Mouse (Mus musculus) MEL (cell line): ENCODE data around the gene Cntnap1. TPM values are rescaled to one million over a fixed set of nuclear protein-coding genes. Genes with fewer than 3 reads are reported as not detected.

Experiments used
- DNase-seq: peaks from one replicate; pipeline ENCODE4 v3.0.0; 2011; ENCODE audit warnings: low read depth, low spot score
- H3K27ac ChIP-seq: 2 replicates; pipeline ENCODE4 v1.5.1; 2012; ENCODE audit warnings: low read depth, mild to moderate bottlenecking, control low read depth, low read length, moderate library complexity; ENCODE audit not compliant: control insufficient read depth
- H3K27me3 ChIP-seq, 2 experiments: fragments of 150-350 bp in 1 of 2; sonication (generic) in 1 of 2; 2 replicates each; pipeline ENCODE4 v1.6.1; 2012; ENCODE audit warnings: low read length in 2 of 2, mild to moderate bottlenecking in 2 of 2, improper control_type of control experiment in 1 of 2, moderate library complexity in 1 of 2; ENCODE audit not compliant: insufficient read depth in 2 of 2, control insufficient read depth in 1 of 2
- H3K36me3 ChIP-seq, 2 experiments: 2 replicates each; pipeline ENCODE4 v1.6.1; 2012 to 2014; ENCODE audit warnings: low read length in 2 of 2, improper control_type of control experiment in 1 of 2, inconsistent platforms in 1 of 2, mild to moderate bottlenecking in 1 of 2; ENCODE audit not compliant: insufficient read depth in 2 of 2, control insufficient read depth in 1 of 2
- H3K4me1 ChIP-seq, 2 experiments: fragments of 150-350 bp in 1 of 2; sonication (generic) in 1 of 2; 2 replicates each; pipeline ENCODE4 v1.6.1; 2012; ENCODE audit warnings: low read length in 2 of 2, improper control_type of control experiment in 1 of 2, mild to moderate bottlenecking in 1 of 2; ENCODE audit not compliant: insufficient read depth in 2 of 2, control insufficient read depth in 1 of 2
- H3K4me3 ChIP-seq, 2 experiments: fragments of 150-350 bp in 1 of 2; sonication (generic) in 1 of 2; 2 replicates each; pipeline ENCODE4 v1.5.1; 2012; ENCODE audit warnings: low read depth in 2 of 2, low read length in 2 of 2, mild to moderate bottlenecking in 2 of 2, moderate library complexity in 2 of 2, control low read depth in 1 of 2, improper control_type of control experiment in 1 of 2; ENCODE audit not compliant: control insufficient read depth in 1 of 2, insufficient read depth in 1 of 2
- H3K79me2 ChIP-seq: 2 replicates; pipeline ENCODE4 v1.6.1; 2012; ENCODE audit warnings: mild to moderate bottlenecking, low read length, moderate library complexity; ENCODE audit not compliant: control insufficient read depth, poor library complexity, insufficient read depth
- H3K9ac ChIP-seq: 2 replicates; pipeline ENCODE4 v1.6.1; 2012; ENCODE audit warnings: low read depth, mild to moderate bottlenecking, control low read depth, low read length, moderate library complexity; ENCODE audit not compliant: control insufficient read depth, poor library complexity, severe bottlenecking
- H3K9me3 ChIP-seq: fragments of 150-350 bp; sonication (generic); replicated peaks from 2 replicates; pipeline ENCODE4 v1.6.1; 2012; ENCODE audit warnings: mild to moderate bottlenecking, low read length, improper control_type of control experiment, moderate library complexity; ENCODE audit not compliant: insufficient read depth
- BHLHE40 ChIP-seq: IDR thresholded peaks from 2 replicates; pipeline ENCODE4 v1.6.1; 2012; ENCODE audit warnings: low read depth, mild to moderate bottlenecking, inconsistent platforms, low read length, improper control_type of control experiment, borderline replicate concordance
- CHD1 ChIP-seq: IDR thresholded peaks from 2 replicates; pipeline ENCODE4 v1.6.1; 2012; ENCODE audit warnings: low read depth, mild to moderate bottlenecking, inconsistent platforms, low read length, improper control_type of control experiment
- CTCF ChIP-seq, 3 experiments: IDR thresholded peaks in 2 of 3; conservative IDR thresholded peaks in 1 of 3; 2 replicates each; pipeline ENCODE4 v1.5.1; 2011 to 2012; ENCODE audit warnings: low read length in 3 of 3, low read depth in 2 of 3, mild to moderate bottlenecking in 2 of 3, improper control_type of control experiment in 1 of 3, inconsistent platforms in 1 of 3, mixed read lengths in 1 of 3, moderate library complexity in 1 of 3; ENCODE audit not compliant: control insufficient read depth in 1 of 3, insufficient read depth in 1 of 3, poor library complexity in 1 of 3, severe bottlenecking in 1 of 3
- E2F4 ChIP-seq: IDR thresholded peaks from 2 replicates; pipeline ENCODE4 v1.6.1; 2011; ENCODE audit warnings: low read depth, low read length, improper control_type of control experiment, borderline replicate concordance
- ELF1 ChIP-seq: IDR thresholded peaks from 2 replicates; pipeline ENCODE4 v1.6.1; 2014; ENCODE audit warnings: low read depth, mild to moderate bottlenecking, inconsistent platforms, low read length, improper control_type of control experiment, moderate library complexity
- EP300 ChIP-seq, 2 experiments: IDR thresholded peaks; 2 replicates each; pipeline ENCODE4 v1.6.1; 2011; ENCODE audit warnings: improper control_type of control experiment in 2 of 2, low read length in 2 of 2, low read depth in 1 of 2, mild to moderate bottlenecking in 1 of 2
- ETS1 ChIP-seq: IDR thresholded peaks from 2 replicates; pipeline ENCODE4 v1.6.1; 2012; ENCODE audit warnings: low read depth, mild to moderate bottlenecking, inconsistent platforms, low read length, improper control_type of control experiment, moderate library complexity
- HCFC1 ChIP-seq: IDR thresholded peaks from 2 replicates; pipeline ENCODE4 v1.6.1; 2012; ENCODE audit warnings: low read depth, mild to moderate bottlenecking, inconsistent platforms, low read length, improper control_type of control experiment, moderate library complexity
- MAZ ChIP-seq: IDR thresholded peaks from 2 replicates; pipeline ENCODE4 v1.6.1; 2012; ENCODE audit warnings: low read depth, mild to moderate bottlenecking, inconsistent platforms, low read length, improper control_type of control experiment
- MYC ChIP-seq: IDR thresholded peaks from 2 replicates; pipeline ENCODE4 v1.6.1; 2011; ENCODE audit warnings: low read depth, mild to moderate bottlenecking, low read length, improper control_type of control experiment, moderate library complexity
- NELFE ChIP-seq: IDR thresholded peaks from 2 replicates; pipeline ENCODE4 v1.6.1; 2011; ENCODE audit warnings: low read depth, low read length, improper control_type of control experiment
- NRF1 ChIP-seq: IDR thresholded peaks from 2 replicates; pipeline ENCODE4 v1.6.1; 2014; ENCODE audit warnings: low read depth, mild to moderate bottlenecking, inconsistent platforms, low read length, improper control_type of control experiment, moderate library complexity; ENCODE audit not compliant: poor library complexity, insufficient read depth, severe bottlenecking
- POLR2A ChIP-seq, 2 experiments: IDR thresholded peaks; 2 replicates each; pipeline ENCODE4 v1.6.1; 2011 to 2012; ENCODE audit warnings: low read length in 2 of 2, mild to moderate bottlenecking in 2 of 2, control low read depth in 1 of 2, improper control_type of control experiment in 1 of 2, low read depth in 1 of 2, moderate library complexity in 1 of 2; ENCODE audit not compliant: control insufficient read depth in 1 of 2, insufficient read depth in 1 of 2, poor library complexity in 1 of 2
- POLR2AphosphoS5 ChIP-seq: IDR thresholded peaks from 2 replicates; pipeline ENCODE4 v1.6.1; 2012; ENCODE audit warnings: low read depth, borderline replicate concordance, mild to moderate bottlenecking, inconsistent platforms, low read length, moderate library complexity, mixed read lengths
- RAD21 ChIP-seq: IDR thresholded peaks from 2 replicates; pipeline ENCODE4 v1.6.1; 2011; ENCODE audit warnings: mild to moderate bottlenecking, low read depth, low read length, improper control_type of control experiment
- RCOR1 ChIP-seq: IDR thresholded peaks from 2 replicates; pipeline ENCODE4 v1.6.1; 2012; ENCODE audit warnings: low read depth, mild to moderate bottlenecking, inconsistent platforms, low read length, improper control_type of control experiment
- SIN3A ChIP-seq: IDR thresholded peaks from 2 replicates; pipeline ENCODE4 v1.6.1; 2012; ENCODE audit warnings: low read length, improper control_type of control experiment, inconsistent platforms
- SMC3 ChIP-seq: IDR thresholded peaks from 2 replicates; pipeline ENCODE4 v1.6.1; 2011; ENCODE audit warnings: low read depth, low read length, improper control_type of control experiment
- TAL1 ChIP-seq: IDR thresholded peaks from 2 replicates; pipeline ENCODE4 v1.6.1; 2012; ENCODE audit warnings: mild to moderate bottlenecking, inconsistent platforms, low read length, moderate library complexity, mixed read lengths
- TCF12 ChIP-seq: IDR thresholded peaks from 2 replicates; pipeline ENCODE4 v1.6.1; 2014; ENCODE audit warnings: low read depth, mild to moderate bottlenecking, inconsistent platforms, low read length, improper control_type of control experiment, moderate library complexity
- ZKSCAN1 ChIP-seq: IDR thresholded peaks from 2 replicates; pipeline ENCODE4 v1.6.1; 2012; ENCODE audit warnings: low read depth, mild to moderate bottlenecking, inconsistent platforms, low read length, improper control_type of control experiment, moderate library complexity
- ZMIZ1 ChIP-seq: IDR thresholded peaks from 2 replicates; pipeline ENCODE4 v1.6.1; 2012; ENCODE audit warnings: low read depth, mild to moderate bottlenecking, inconsistent platforms, low read length, improper control_type of control experiment, moderate library complexity
- ZNF384 ChIP-seq: IDR thresholded peaks from 2 replicates; pipeline ENCODE4 v1.6.1; 2012; ENCODE audit warnings: low read depth, mild to moderate bottlenecking, inconsistent platforms, low read length, improper control_type of control experiment
- polyA plus RNA-seq, 2 experiments: library from polyadenylated mRNA; stranded (reverse) in 1 of 2; unstranded in 1 of 2; fragments of >175 nt in 1 of 2; fragments of >200 nt in 1 of 2; gene quantifications; 2 replicates each; pipeline versions ENCODE4 v1.2.1 to v1.2.4; 2012; ENCODE audit warnings: low replicate concordance in 2 of 2, low read depth in 1 of 2; ENCODE audit not compliant: insufficient read length in 2 of 2, insufficient read depth in 1 of 2, missing spikeins in 1 of 2
- total RNA-seq: library from RNA; depleted of rRNA; stranded (reverse); fragments of 300-350 nt; gene quantifications from 2 replicates; pipeline ENCODE4 v1.2.3, GENCODE M21; 2012

Cntnap1 gene
- total and polyA plus RNA-seq, 3 experiments: 0.01 TPM; not detected in 2

GRCm38 (mm10) chr11:101185441-101185840 is 15.1 kb downstream of the Cntnap1 start:
- H3K36me3 ChIP-seq: peaks cover 0 to 13% of the 10 kb centered on the region in 2 experiments; a peak in 2 of 4 replicates
- peaks cover 5 to 13% of the 10 kb centered on the region in 2 experiments for H3K4me1 ChIP-seq

GRCm38 (mm10) chr11:101186526-101187247 is 16.4 kb downstream of the Cntnap1 start:
- no peak for DNase-seq
- H3K9ac ChIP-seq: no peak overlapping the region
- no peak overlapping the region for H3K4me3 ChIP-seq
- TF ChIP-seq HCFC1 (no peak), SIN3A (no peak), TCF12 (no peak), ZKSCAN1 (no peak), NELFE (no peak), ZNF384 (no peak), BHLHE40 (no peak), TAL1 (no peak)
- no peaks in the 10 kb centered on the region for H3K27me3 ChIP-seq
- peaks cover 10 to 26% of the 10 kb centered on the region in 2 experiments for H3K4me1 ChIP-seq
- peaks cover 0 to 23% of the 10 kb centered on the region in 2 experiments; a peak in 2 of 4 replicates for H3K36me3 ChIP-seq
- no peak overlapping the region for H3K27ac ChIP-seq
- H3K9me3 ChIP-seq: no peaks in the 10 kb centered on the region
- H3K79me2 ChIP-seq: no peaks in the 10 kb centered on the region

More at GRCm38 (mm10) chr11:101185441-101185840, 15.1 kb downstream of the Cntnap1 start:
- no peaks in the 10 kb centered on the region for H3K9me3 ChIP-seq
- H3K4me3 ChIP-seq: no peak overlapping the region
- no peak for TF ChIP-seq RAD21
- TF ChIP-seq NRF1: no peak
- TF ChIP-seq TCF12: no peak
- TF ChIP-seq BHLHE40: no peak
- no peak for TF ChIP-seq ELF1
- TF ChIP-seq MYC: no peak
- no peak for TF ChIP-seq ZKSCAN1
- TF ChIP-seq CTCF (IDR thresholded peaks at IDR 0.05 in 2 of 3, conservative IDR thresholded peaks at IDR 0.05 in 1 of 3; ENCODE audit: control insufficient read depth in 1 of 3, insufficient read depth in 1 of 3, low read depth in 2 of 3, low read length in 3 of 3, poor library complexity in 1 of 3, severe bottlenecking in 1 of 3): no peak
- no peak for TF ChIP-seq SIN3A
- TF ChIP-seq, all 39 proteins: peak for 0
- no peak overlapping the region for H3K27ac ChIP-seq
- no peak for DNase-seq
- no peak overlapping the region for H3K9ac ChIP-seq
- no peaks in the 10 kb centered on the region for H3K79me2 ChIP-seq
- no peaks in the 10 kb centered on the region for H3K27me3 ChIP-seq

GRCm38 (mm10) chr11:101187541-101187940 is 17.2 kb downstream of the Cntnap1 start:
- Histone ChIP-seq H3K9me3 (no peaks in the 10 kb centered on the region), H3K79me2 (no peaks in the 10 kb centered on the region), H3K27me3 (no peaks in the 10 kb centered on the region), H3K4me1 (peaks cover 10 to 26% of the 10 kb centered on the region in 2 experiments), H3K27ac (no peak overlapping the region), H3K4me3 (no peak overlapping the region), H3K36me3 (peaks cover 0 to 23% of the 10 kb centered on the region in 2 experiments; a peak in 2 of 4 replicates), H3K9ac (no peak overlapping the region)
- TF ChIP-seq POLR2A (IDR thresholded peaks at IDR 0.05; ENCODE audit: control insufficient read depth in 1 of 2, insufficient read depth in 1 of 2, low read depth in 1 of 2, low read length in 2 of 2, poor library complexity in 1 of 2) (no peak), CHD1 (no peak), ZKSCAN1 (no peak), ETS1 (no peak), ZMIZ1 (no peak), TAL1 (no peak), RCOR1 (no peak), EP300 (IDR thresholded peaks at IDR 0.05; ENCODE audit: low read depth in 1 of 2, low read length in 2 of 2) (no peak), SMC3 (no peak), POLR2AphosphoS5 (no peak), ELF1 (no peak), CTCF (IDR thresholded peaks at IDR 0.05 in 2 of 3, conservative IDR thresholded peaks at IDR 0.05 in 1 of 3; ENCODE audit: control insufficient read depth in 1 of 3, insufficient read depth in 1 of 3, low read depth in 2 of 3, low read length in 3 of 3, poor library complexity in 1 of 3, severe bottlenecking in 1 of 3) (no peak), E2F4 (no peak), MAZ (no peak)
- DNase-seq: no peak
